Mouse (Mus musculus) heart, embryonic 12.5 days (tissue): ENCODE data around the gene Rnf43. TPM values are rescaled to one million over a fixed set of nuclear protein-coding genes. Genes with fewer than 3 reads are reported as not detected.

ENCODE experiments used
- ATAC-seq: fragments of 200-750 bp; cut with Nextera tagmentation; 2 replicates; pipeline ENCODE4 v1.8.0; 2017; ENCODE audit warnings: moderate TSS enrichment, moderate library complexity; ENCODE audit not compliant: insufficient number of reproducible peaks, low FRiP score
- H3K27ac ChIP-seq: fragments of 300-500 bp; sonication (generic); 2 replicates; pipeline ENCODE4 v1.5.1; 2016; ENCODE audit warnings: mild to moderate bottlenecking, moderate library complexity; ENCODE audit not compliant: poor library complexity, severe bottlenecking
- H3K27me3 ChIP-seq: fragments of 300-500 bp; sonication (generic); replicated peaks from 2 replicates; pipeline ENCODE4 v1.6.1; 2016; ENCODE audit warnings: mild to moderate bottlenecking, moderate library complexity
- H3K36me3 ChIP-seq: fragments of 300-500 bp; sonication (generic); 2 replicates; pipeline ENCODE4 v1.6.1; 2016; ENCODE audit warnings: mild to moderate bottlenecking, moderate library complexity
- H3K4me1 ChIP-seq: fragments of 300-500 bp; sonication (generic); replicated peaks from 2 replicates; pipeline ENCODE4 v1.6.1; 2016; ENCODE audit warnings: mild to moderate bottlenecking
- H3K4me2 ChIP-seq: fragments of 300-500 bp; sonication (generic); 2 replicates; pipeline ENCODE4 v1.6.1; 2016; ENCODE audit warnings: mild to moderate bottlenecking, moderate library complexity
- H3K4me3 ChIP-seq: fragments of 300-500 bp; sonication (generic); 2 replicates; pipeline ENCODE4 v1.5.1; 2016; ENCODE audit warnings: mild to moderate bottlenecking
- H3K9ac ChIP-seq: fragments of 300-500 bp; sonication (generic); 2 replicates; pipeline ENCODE4 v1.6.1; 2016; ENCODE audit warnings: mild to moderate bottlenecking, moderate library complexity
- H3K9me3 ChIP-seq: fragments of 300-500 bp; sonication (generic); replicated peaks from 2 replicates; pipeline ENCODE4 v1.6.1; 2016; ENCODE audit warnings: mild to moderate bottlenecking, moderate library complexity
- WGBS: fragments of 180-500 bp; shearing (Covaris S2); methylation state at CpG from one replicate; pipeline ENCODE4 v1.1.7; 2016; 5-methylcytosine and 5-hydroxymethylcytosine counted together
- polyA plus RNA-seq: library from polyadenylated mRNA; unstranded; fragments of >200 nt; fragmentation: Nextera tagmentation; extraction: Ambion mirVana; gene quantifications from 2 replicates; pipeline ENCODE4 v1.2.1, GENCODE M21; 2016

Rnf43 gene
- polyA plus RNA-seq, 1 experiment from 2014 or later = 1.9 TPM

DNA sequence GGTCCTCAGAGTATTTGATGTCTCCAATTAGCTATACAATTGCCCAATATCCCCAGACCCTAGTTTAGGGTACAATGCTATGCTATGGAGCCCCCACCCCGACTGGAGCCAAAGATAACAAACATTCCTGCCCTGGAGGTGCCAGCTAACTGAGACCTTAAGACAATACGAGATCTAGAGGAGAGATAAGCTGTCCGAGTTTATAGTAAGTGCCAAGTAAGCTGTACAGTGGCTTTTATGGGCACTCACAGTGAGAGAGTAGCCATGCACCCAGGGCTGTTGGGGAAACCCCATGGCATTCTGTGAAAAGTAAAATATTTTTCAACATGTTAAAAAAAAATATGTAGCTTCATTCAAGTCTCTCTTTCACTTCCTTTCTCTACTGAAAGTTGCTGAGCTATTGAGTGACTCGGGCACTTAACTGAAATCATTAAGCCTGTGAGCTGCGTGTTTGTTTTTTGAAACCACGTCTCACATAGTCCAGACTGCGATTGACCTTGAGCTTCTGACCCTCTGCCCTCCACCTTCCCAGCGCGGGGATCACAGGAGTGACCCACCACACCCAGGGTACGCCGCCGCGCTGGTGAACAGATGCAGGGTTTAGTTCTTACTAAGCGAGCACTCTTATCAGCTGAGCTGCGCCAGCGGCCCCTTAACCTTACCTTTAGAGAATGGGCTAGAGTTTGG, 27.7 kb downstream of the Rnf43 start:
- Histone ChIP-seq H3K9me3 (no peaks in the 10 kb centered on the region), H3K27me3 (no peaks in the 10 kb centered on the region), H3K9ac (no peak overlapping the region), H3K27ac (peak overlapping the region; percentile 32; the same call in 1 of the 2 replicates), H3K4me3 (no peak overlapping the region), H3K4me2 (peak overlapping the region; percentile 20; the same call in 1 of the 2 replicates), H3K4me1 (peaks cover 42% of the 10 kb centered on the region), H3K36me3 (no peaks in the 10 kb centered on the region)
- 59% methylated on average over 16 of the region's 16 CpGs for WGBS
- ATAC-seq = no peak

DNA sequence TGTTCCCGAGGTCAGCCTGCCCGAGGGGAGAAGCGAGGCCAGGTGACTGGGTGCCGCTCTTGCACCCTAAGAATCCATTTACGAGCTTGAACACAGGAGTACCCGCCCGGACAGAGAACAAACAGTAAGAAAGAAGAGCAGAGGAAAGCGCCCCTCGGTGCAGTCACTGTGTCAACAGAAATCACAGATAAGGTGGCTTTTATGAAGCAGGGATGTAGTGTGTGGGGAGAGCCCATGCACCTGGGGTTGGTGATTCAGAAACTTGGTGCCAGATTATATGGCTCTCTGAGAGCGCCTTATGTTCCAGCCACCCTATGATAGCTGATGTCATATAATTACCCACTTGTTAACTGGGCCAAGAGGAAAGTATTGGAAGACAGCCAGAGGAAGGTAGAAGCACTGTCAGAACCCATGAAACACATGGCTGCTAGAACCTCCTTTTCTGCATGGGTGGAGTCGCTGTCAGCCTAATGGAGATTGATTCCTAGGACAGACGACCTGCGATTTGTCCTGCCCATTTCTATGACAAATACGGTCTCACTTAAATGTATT, 34.7 kb downstream of the Rnf43 start:
- Histone ChIP-seq H3K4me3 (no peak overlapping the region), H3K27ac (no peak overlapping the region), H3K9ac (no peak overlapping the region), H3K4me2 (no peak overlapping the region), H3K36me3 (no peaks in the 10 kb centered on the region), H3K27me3 (no peaks in the 10 kb centered on the region), H3K4me1 (peaks cover 5% of the 10 kb centered on the region; the same call in 1 of the 2 replicates), H3K9me3 (no peaks in the 10 kb centered on the region)
- ATAC-seq = no peak
- 63% methylated on average over 14 of the region's 14 CpGs for WGBS

DNA sequence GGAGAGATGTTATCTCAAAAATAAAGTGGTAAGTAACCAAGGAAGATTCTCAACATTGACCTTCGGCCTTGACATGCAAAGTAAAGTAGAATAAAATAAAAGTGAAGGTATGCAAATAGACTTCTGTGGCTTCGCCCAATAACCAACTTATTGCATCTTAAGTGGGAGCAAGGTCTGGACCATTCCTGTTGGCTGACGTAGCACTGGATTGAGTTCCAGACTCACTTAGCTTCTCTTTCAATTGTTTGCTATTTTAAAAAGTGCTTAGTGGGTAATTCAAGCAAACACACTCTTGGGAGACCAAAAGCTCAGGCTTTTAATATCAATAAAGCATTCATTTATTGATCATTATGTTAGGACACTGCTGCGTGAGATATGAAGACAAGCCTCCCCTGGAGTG, 35.6 kb downstream of the Rnf43 start:
- no peaks in the 10 kb centered on the region for H3K9me3 ChIP-seq
- H3K4me1 ChIP-seq = peaks cover 5% of the 10 kb centered on the region; the same call in 1 of the 2 replicates
- H3K36me3 ChIP-seq = no peaks in the 10 kb centered on the region
- H3K4me2 ChIP-seq = no peak overlapping the region
- H3K27ac ChIP-seq = no peak overlapping the region
- ATAC-seq = no peak
- H3K4me3 ChIP-seq = no peak overlapping the region
- H3K27me3 ChIP-seq = no peaks in the 10 kb centered on the region
- 81% methylated on average over 4 of the region's 4 CpGs for WGBS
- H3K9ac ChIP-seq = no peak overlapping the region

DNA sequence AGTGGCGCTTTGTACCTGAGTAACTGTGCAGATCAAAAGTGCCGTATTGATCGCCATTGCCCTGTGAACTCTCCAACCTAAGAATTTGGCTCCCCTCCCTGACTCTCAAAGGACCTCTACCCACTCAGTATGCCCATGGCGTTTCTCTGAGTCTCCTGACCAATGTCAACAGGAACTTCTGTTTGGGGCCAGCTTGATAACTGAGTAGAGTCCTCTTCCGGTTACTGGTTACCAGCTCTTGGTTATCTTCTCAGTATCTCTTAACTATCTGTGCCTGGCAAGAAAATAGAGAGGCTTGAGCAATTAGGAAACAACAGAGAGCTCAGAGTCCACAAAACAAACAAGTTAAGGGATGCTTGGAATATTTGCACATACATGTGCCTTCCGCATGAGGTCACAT, 38.6 kb downstream of the Rnf43 start:
- 66% methylated on average over 6 of the region's 6 CpGs for WGBS
- no peaks in the 10 kb centered on the region for H3K9me3 ChIP-seq
- H3K9ac ChIP-seq = no peak overlapping the region
- H3K27me3 ChIP-seq = no peaks in the 10 kb centered on the region
- no peak overlapping the region for H3K4me2 ChIP-seq
- no peaks in the 10 kb centered on the region for H3K36me3 ChIP-seq
- no peak overlapping the region for H3K4me3 ChIP-seq
- ATAC-seq = no peak
- H3K27ac ChIP-seq = no peak overlapping the region
- peaks cover 5% of the 10 kb centered on the region; the same call in 1 of the 2 replicates for H3K4me1 ChIP-seq

DNA sequence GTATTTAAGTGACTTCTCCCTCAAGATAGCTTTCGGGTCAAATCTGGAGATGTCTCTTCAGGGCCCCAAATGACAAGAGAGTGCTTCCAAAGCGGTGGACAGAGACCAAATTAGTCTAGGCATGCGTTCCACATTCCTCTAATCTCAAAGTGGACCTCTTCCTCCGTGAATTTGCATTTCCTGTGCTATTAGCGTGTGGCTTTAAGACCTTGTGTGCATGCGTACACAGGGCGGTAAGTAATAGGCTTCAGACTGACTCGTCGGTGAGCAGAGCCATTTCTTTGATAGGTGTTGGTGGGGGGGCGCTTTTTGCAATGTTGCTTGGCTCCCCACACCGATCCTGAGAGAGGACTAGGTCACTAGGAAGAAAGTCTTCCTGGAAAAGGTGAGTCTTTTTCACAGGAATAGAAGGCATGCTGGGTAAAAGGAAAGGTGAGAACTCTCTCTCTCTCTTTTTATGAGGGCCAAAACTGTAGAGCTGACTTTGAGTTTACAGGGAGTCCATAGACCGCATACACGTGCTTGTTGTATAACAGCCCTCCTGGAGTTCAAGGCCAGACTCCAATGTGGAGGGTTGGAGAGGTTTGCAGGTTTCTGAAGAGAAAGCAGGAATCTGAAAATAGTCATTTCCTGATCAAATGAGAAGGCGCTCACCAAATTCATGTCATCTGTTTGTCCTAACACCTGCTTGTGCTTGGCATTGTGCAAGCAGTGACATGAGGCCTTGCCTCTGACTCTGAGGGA, 39.5 kb downstream of the Rnf43 start:
- Histone ChIP-seq H3K4me2 (no peak overlapping the region), H3K36me3 (no peaks in the 10 kb centered on the region), H3K9me3 (no peaks in the 10 kb centered on the region), H3K27ac (no peak overlapping the region), H3K4me3 (no peak overlapping the region), H3K27me3 (no peaks in the 10 kb centered on the region), H3K4me1 (peaks cover 4% of the 10 kb centered on the region; the same call in 1 of the 2 replicates), H3K9ac (no peak overlapping the region)
- ATAC-seq = no peak
- WGBS = 73% methylated on average over 14 of the region's 14 CpGs

DNA sequence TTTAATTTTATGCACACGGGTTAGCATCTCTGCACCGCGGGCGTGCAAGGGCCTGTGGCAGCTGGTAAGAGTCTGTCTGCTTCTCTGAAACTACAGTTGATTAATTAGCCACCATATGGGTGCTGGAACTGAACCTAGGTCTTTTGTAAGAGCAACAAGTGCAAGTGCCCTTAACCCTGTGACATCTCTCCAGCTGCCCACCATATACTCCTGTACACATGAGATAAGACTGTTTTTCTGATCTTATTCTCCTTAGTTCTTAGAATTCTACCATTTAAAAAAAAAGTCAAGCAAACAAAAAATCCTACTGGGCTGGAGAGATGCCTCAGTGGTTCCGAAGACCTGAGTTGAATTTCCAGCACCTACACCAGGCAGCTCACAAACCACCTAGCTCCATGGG, 41.1 kb downstream of the Rnf43 start:
- H3K9ac ChIP-seq = no peak overlapping the region
- no peaks in the 10 kb centered on the region for H3K9me3 ChIP-seq
- no peak overlapping the region for H3K4me2 ChIP-seq
- H3K36me3 ChIP-seq = no peaks in the 10 kb centered on the region
- peaks cover 10% of the 10 kb centered on the region; the same call in 1 of the 2 replicates for H3K27me3 ChIP-seq
- no peaks in the 10 kb centered on the region for H3K4me1 ChIP-seq
- WGBS = 81% methylated on average over 5 of the region's 5 CpGs
- H3K4me3 ChIP-seq = no peak overlapping the region
- no peak overlapping the region for H3K27ac ChIP-seq
- no peak for ATAC-seq

DNA sequence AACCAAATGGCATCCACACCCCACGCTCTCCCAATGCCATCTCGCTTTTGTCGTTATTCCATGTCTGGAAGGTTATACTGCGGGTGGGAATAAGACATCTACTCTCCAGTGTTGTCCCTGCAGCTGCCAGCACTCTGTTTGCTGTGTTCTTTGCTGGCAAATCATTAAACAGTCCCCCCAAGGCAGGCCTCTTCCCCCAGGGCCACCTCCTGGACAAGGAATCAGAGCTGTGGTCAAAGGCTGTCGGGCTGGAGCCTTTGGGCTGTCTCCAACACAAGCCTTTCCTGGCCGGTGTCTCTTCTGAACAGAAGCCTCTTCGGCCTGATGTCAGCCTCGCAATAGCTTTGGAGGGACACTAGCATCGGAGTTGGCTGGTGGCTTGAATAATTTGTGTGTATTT, 41.8 kb downstream of the Rnf43 start:
- H3K27ac ChIP-seq = no peak overlapping the region
- H3K27me3 ChIP-seq = peaks cover 15% of the 10 kb centered on the region; the same call in 1 of the 2 replicates
- H3K9me3 ChIP-seq = no peaks in the 10 kb centered on the region
- 82% methylated on average over 9 of the region's 9 CpGs for WGBS
- no peak overlapping the region for H3K4me2 ChIP-seq
- H3K4me3 ChIP-seq = no peak overlapping the region
- no peaks in the 10 kb centered on the region for H3K36me3 ChIP-seq
- no peak overlapping the region for H3K9ac ChIP-seq
- H3K4me1 ChIP-seq = no peaks in the 10 kb centered on the region
- ATAC-seq = no peak

DNA sequence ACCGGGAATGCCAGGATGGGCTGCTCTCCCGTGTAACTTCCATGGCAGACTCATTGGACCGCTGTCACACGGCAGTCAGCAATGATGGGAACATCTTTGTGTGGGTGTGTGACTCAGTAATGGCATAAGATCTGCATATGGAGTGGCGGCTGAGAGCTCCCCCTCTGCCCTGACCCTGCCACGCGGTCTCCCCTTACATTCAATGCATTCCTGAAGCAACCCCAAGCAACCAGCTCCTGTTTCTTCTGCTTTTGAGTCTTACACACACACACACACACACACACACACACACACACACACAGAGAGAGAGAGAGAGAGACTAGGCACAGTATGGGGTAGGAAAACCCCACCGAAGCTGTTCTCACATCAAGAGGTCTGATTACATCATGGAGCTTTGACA, 45.0 kb downstream of the Rnf43 start:
- Histone ChIP-seq H3K4me2 (no peak overlapping the region), H3K27me3 (peaks cover 32% of the 10 kb centered on the region), H3K9me3 (no peaks in the 10 kb centered on the region), H3K4me1 (peaks cover 11% of the 10 kb centered on the region; the same call in 1 of the 2 replicates), H3K36me3 (no peaks in the 10 kb centered on the region), H3K9ac (no peak overlapping the region), H3K27ac (no peak overlapping the region), H3K4me3 (no peak overlapping the region)
- ATAC-seq = no peak
- 60% methylated on average over 8 of the region's 8 CpGs for WGBS

DNA sequence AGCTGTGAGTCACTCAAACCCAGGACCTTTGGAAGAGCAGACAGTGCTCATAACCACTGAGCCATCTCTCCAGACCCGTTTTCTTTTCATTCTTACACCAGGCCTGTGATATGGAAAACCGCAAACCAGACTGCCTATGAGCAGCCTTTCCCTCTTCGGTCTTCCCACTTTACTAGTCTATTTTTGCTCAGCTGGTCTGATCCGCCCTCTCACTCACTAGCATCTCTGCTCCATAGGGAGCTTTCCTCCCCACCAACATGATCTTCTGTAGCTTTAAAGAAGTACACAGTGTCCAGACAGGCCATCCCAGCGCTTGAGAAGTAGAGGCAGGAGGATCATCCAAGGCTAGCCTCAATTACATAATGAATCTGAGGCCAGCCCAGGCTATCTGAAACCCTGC, 46.5 kb downstream of the Rnf43 start:
- ATAC-seq = no peak
- H3K27me3 ChIP-seq = peaks cover 32% of the 10 kb centered on the region
- no peak overlapping the region for H3K4me2 ChIP-seq
- no peak overlapping the region for H3K27ac ChIP-seq
- H3K4me3 ChIP-seq = no peak overlapping the region
- no peak overlapping the region for H3K9ac ChIP-seq
- no peaks in the 10 kb centered on the region for H3K36me3 ChIP-seq
- peaks cover 11% of the 10 kb centered on the region; the same call in 1 of the 2 replicates for H3K4me1 ChIP-seq
- 70% methylated on average over 5 of the region's 5 CpGs for WGBS
- no peaks in the 10 kb centered on the region for H3K9me3 ChIP-seq

DNA sequence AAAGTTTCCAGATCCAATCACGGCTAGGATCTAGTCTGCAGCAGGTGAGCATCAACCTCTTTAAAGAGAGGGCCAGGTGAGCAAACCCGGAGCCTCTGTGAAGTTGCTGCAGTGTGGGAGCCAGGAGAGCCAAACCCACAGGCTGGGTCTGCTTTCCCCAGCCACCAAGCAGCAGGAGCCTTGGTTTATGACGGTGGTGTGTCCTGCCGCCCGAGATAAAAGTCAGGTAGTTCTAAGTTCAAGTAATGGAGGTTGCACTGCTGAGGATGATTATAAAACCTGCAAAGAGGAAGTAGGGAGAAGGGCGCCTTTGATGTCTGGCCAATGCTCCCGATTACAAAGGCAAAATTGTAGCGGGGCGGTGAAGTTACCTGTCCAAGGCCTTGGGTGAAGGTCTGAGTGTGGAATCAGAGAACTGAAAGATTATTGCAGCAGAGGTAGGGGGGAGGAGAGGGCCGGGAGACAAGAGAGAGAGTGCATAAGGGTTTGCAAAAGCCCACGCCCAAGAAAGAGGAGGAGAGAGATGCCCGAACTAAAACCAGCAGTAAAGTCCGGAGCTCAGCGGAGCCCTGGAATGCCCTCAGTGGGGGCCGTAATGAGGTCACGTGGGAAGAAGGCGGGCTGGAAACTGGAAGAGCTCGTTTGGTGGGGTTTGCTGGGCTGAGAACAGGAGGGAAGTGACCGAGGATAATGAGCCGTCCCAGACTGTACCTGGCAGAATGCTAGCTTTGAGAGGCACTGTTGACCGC, 47.2 kb downstream of the Rnf43 start:
- peak; percentile 51; the same call in 1 of the 2 replicates for ATAC-seq
- H3K36me3 ChIP-seq = no peaks in the 10 kb centered on the region
- peaks cover 11% of the 10 kb centered on the region; the same call in 1 of the 2 replicates for H3K4me1 ChIP-seq
- peak overlapping the region; percentile 70 for H3K4me2 ChIP-seq
- no peak overlapping the region for H3K27ac ChIP-seq
- WGBS = 8% methylated on average over 21 of the region's 21 CpGs
- no peaks in the 10 kb centered on the region for H3K9me3 ChIP-seq
- H3K9ac ChIP-seq = peak overlapping the region; percentile 46
- peak overlapping the region; percentile 28 for H3K4me3 ChIP-seq
- peaks cover 32% of the 10 kb centered on the region for H3K27me3 ChIP-seq

DNA sequence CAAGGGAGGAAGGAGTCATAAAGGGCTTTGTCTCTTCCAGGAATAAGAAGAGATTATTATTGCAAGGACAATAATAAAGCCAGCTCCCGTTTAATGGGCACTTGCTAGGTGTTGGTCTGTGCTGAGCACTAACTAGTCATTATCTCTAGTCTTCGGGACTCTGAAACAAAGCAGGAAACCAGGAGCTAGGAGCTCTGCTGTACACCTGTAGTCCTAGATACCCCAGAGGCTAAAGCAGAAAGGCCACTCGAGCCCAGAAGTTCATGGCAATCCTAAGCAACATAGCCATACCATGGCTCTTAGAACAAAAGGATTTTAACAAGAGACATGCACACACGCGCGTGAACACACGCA, 47.7 kb downstream of the Rnf43 start:
- Histone ChIP-seq H3K27ac (no peak overlapping the region), H3K4me1 (peaks cover 11% of the 10 kb centered on the region; the same call in 1 of the 2 replicates), H3K36me3 (no peaks in the 10 kb centered on the region), H3K27me3 (peaks cover 32% of the 10 kb centered on the region), H3K4me2 (peak overlapping the region; percentile 70), H3K4me3 (peak overlapping the region; percentile 28), H3K9me3 (no peaks in the 10 kb centered on the region), H3K9ac (peak overlapping the region; percentile 46; the same call in 1 of the 2 replicates)
- 45% methylated on average over 7 of the region's 7 CpGs for whole genome bisulfite sequencing
- ATAC-seq = no peak
